Mouse (Mus musculus) brain, adult 2 months (tissue): Measurements from ENCODE around the gene Ugt2b1.
"Not testable (repeated sequence)": the region's sequence is repeated elsewhere in the genome, so short reads cannot be mapped to it uniquely, and the experiment has no call there.

Source experiments
- DNase-seq: peaks from one replicate; pipeline ENCODE4 v3.0.0; 2011; ENCODE audit warnings: low read depth, low spot score

Ugt2b1 gene

GRCm38 (mm10) chr5:86926426-86926825 lies at the start of gene Ugt2b1:
TSS of gene Ugt2b1 (minus strand) at chr5:86926530.
- no peak for DNase-seq

- DNase-seq = not testable (repeated sequence)
Measured at GRCm38 (mm10) chr5:86967271-86967670, 40.9 kb upstream of the Ugt2b1 start.

- not testable (repeated sequence) for DNase-seq
Measured at GRCm38 (mm10) chr5:86962849-86963248, 36.5 kb upstream of the Ugt2b1 start.

- no peak for DNase-seq
Measured at GRCm38 (mm10) chr5:86961587-86962358, 35.4 kb upstream of the Ugt2b1 start.

GRCm38 (mm10) chr5:86960504-86960903 lies 34.2 kb upstream of the Ugt2b1 start:
- no peak for DNase-seq

DNA sequence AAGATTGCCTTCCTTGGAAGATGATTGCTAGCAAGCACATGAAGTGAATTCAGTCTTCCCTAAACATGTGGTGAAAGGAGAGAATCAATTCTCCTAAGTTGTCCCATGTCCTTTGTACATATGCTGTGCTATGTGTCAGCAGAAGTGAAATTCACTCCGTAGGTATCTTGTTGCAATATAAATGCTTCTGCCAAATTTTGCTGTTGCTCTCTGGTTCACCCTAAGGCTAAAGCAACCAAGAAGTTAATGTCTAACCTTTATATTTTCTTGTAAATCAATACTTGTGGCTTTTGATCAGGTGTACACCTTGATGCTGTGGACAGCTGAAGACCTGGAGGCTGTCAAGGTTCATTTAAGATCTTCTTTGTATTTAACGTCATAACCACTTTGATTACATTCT lies 15.8 kb upstream of the Ugt2b1 start:
- no peak for DNase-seq

DNA sequence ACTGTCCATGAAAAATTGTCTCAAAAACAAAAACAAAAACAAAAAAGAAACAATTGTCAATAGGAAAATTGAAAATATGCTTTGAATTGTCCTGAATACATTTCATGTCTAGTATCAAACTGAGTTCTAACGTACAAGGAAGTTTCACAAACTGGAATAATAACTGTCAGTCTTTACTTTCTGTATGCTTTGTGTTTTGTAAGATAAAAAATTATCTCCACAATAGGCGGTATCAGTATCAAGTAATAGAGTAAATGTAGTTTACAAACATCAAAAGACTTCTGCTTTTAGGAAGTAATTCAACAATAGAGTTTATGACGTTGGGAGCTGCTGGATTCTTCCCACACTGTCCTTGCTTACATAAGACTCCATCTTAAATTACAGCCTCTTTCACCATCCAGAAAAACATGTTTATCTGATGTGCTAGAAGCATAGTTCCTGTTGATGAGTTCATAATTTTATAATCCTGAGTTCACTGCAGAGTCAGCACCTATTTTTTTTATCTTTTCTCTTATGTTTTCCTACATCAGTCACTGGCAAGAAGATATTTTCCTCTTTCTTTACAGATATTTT lies 5.6 kb downstream of the Ugt2b1 start:
- DNase-seq = no peak

DNA sequence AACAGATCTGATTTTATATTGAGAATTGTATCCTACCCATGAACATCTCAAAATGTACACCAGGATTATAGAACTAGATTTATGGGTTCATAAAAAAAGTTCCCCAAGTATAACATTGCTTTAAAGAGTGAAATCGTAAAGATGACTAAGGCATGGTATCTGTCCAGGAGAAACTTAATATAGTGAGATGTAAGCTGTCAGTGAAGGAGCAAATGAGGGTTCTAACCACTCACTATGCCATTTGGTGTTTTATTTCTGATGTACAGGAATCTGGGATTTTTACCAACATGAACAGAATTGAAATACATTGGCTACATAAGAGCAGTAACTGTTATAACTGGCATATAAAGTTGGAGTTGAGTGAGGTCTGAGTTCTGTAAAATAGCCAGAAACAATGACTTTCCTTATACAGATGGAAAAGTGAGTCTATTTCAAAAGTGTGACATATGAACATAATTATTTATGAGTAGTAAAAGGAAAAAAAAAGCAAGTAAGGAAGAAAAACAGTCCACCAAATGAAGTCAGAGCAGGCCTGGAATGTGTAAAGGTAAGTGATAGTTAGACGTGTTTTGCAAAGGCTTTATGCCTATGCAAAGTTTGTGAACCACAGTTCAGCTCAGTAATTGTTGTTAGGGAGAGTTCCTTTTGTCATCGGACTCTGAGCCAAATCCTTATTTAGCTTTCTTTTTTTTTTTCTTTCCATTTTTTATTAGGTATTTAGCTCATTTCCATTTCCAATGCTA lies 14.8 kb downstream of the Ugt2b1 start:
- peak; percentile 5 for DNase-seq

DNA sequence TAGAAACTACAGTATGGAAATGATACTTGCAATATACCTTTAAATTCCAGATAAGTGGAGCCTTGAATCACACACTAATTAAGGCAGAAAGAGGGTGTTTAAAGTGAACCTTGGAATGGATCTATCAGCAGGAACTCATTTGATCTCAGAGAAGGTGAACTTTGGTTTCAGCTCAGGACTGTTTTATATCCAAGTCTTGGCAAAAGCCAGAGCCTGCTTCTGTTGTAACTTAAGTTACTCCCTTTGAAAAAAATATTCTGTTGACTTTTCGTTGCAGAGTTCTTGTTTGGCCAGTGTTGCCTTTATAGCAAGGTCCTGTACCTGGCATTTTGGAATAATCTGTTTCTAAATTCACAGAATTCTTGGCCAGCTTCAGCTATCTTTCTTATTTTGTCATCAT lies 15.6 kb downstream of the Ugt2b1 start:
- DNase-seq = no peak

DNA sequence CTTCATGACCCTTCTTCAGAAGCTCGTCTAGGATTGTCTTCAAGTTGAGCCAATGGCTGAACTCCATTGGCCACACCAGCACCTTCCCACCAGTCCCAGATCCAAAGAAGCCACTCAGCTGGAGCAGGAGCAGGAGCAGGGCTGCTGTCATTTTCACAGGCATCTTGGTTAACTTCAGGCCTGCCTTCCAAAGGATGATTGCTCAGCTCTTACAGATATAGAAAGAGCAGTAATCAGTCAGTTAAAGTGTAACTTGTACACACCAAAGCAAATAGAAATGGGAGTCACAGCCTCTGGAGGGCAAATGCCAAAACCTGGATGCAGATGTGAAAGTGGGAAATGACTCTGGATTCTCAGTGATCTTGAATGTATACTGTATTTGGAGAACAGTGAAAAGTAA lies 19.6 kb downstream of the Ugt2b1 start, which contains the start of gene Ugt2b34:
Gene Ugt2b34 (minus strand): TSS at position 180 of the 400 bp plus-strand sequence.
- no peak for DNase-seq

DNA sequence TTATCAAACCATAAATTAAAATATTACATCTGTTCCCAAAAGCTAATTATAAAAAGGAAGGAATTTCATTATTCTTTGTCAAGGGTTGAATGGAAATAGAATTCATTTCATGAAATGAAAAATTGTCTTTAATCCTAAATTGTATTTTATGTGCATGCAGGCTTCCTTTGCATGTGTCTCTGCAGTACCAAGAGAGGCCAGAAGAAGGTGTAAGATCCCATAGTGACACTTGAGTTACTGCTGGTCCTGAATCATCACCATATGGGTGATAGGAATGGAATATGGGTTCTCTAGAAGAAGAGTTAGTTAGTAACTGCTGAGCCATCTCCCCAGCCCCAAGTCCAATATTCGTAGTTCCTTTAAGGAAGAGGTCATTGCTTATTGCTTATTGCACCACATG lies 36.4 kb downstream of the Ugt2b1 start:
- peak; percentile 6 for DNase-seq

GRCm38 (mm10) chr5:86888420-86888819 lies 37.9 kb downstream of the Ugt2b1 start:
- no peak for DNase-seq

DNA sequence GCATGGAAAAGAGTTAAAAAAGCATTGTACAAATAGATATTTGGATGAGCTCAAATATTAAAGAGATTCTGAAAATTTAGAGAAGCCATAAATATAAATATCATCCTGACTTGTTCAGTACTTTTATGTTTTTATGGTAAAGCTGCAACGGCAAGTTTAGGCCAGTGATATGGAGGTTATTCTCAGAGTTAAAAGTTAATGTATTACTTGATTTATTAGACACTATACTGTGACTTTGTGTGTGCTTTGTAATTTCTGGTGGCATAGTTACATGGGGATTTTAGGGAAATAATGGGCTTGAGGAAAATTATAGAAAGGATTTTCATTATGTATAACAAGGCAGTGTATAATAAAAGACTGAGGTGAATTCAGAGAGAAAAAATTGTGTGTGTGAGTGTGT lies 39.2 kb downstream of the Ugt2b1 start:
- DNase-seq = no peak

GRCm38 (mm10) chr5:86886620-86887019 lies 39.7 kb downstream of the Ugt2b1 start:
- peak; percentile 14 for DNase-seq

DNA sequence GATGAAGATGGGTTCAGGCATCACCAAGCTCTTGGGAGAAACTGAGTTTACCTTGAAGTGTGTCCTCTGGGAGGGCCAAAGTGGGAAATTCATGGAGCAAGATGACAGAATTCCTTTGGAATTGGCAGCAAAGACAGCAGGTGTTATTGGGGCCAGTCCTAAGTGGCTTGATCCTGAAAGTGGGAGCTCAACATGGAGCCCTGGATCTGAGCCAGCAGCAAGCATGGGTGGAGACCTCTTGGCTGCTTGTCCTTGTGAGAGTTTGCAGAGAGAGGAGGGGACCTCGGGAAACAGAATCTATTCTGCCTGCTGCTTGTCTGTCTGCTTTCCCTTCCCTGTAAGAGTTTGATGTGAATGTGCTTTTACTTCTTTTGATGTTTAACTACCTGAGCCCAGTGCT lies 54.5 kb downstream of the Ugt2b1 start:
- no peak for DNase-seq
